Mouse (Mus musculus) embryonic facial prominence, embryonic 12.5 days (tissue): ENCODE data around the gene Gpc6. TPM values are rescaled to one million over a fixed set of nuclear protein-coding genes. Genes with fewer than 3 reads are reported as not detected.

Source experiments
- ATAC-seq: fragments of 200-750 bp; cut with Nextera tagmentation; 2 replicates; pipeline ENCODE4 v1.8.0; 2017; ENCODE audit not compliant: insufficient number of reproducible peaks, insufficient read depth, low FRiP score, low TSS enrichment
- H3K27ac ChIP-seq: fragments of 300-500 bp; sonication (generic); 2 replicates; pipeline ENCODE4 v1.5.1; 2016; ENCODE audit warnings: mild to moderate bottlenecking
- H3K27me3 ChIP-seq: fragments of 300-500 bp; sonication (generic); 2 replicates; pipeline ENCODE4 v1.6.1; 2016; ENCODE audit warnings: mild to moderate bottlenecking, moderate library complexity
- H3K36me3 ChIP-seq: fragments of 300-500 bp; sonication (generic); 2 replicates; pipeline ENCODE4 v1.6.1; 2016; ENCODE audit warnings: mild to moderate bottlenecking
- H3K4me1 ChIP-seq: fragments of 300-500 bp; sonication (generic); 2 replicates; pipeline ENCODE4 v1.6.1; 2016
- H3K4me2 ChIP-seq: fragments of 300-500 bp; sonication (generic); replicated peaks from 2 replicates; pipeline ENCODE4 v1.6.1; 2016; ENCODE audit warnings: mild to moderate bottlenecking, moderate library complexity
- H3K4me3 ChIP-seq: fragments of 300-500 bp; sonication (generic); 2 replicates; pipeline ENCODE4 v1.5.1; 2016; ENCODE audit warnings: mild to moderate bottlenecking
- H3K9ac ChIP-seq: fragments of 300-500 bp; sonication (generic); 2 replicates; pipeline ENCODE4 v1.6.1; 2016; ENCODE audit warnings: mild to moderate bottlenecking, moderate library complexity
- H3K9me3 ChIP-seq: fragments of 300-500 bp; sonication (generic); 2 replicates; pipeline ENCODE4 v1.6.1; 2016; ENCODE audit warnings: mild to moderate bottlenecking, moderate library complexity
- WGBS: fragments of 180-500 bp; shearing (Covaris S2); methylation state at CpG from one replicate; pipeline ENCODE4 v1.1.7; 2016; 5-methylcytosine and 5-hydroxymethylcytosine counted together
- polyA plus RNA-seq: library from polyadenylated mRNA; unstranded; fragments of >200 nt; fragmentation: Nextera tagmentation; extraction: Ambion mirVana; gene quantifications from 2 replicates; pipeline ENCODE4 v1.2.1, GENCODE M21; 2016

Gene Gpc6
- polyA plus RNA-seq, 1 experiment from 2014 or later = 76.9 TPM

DNA sequence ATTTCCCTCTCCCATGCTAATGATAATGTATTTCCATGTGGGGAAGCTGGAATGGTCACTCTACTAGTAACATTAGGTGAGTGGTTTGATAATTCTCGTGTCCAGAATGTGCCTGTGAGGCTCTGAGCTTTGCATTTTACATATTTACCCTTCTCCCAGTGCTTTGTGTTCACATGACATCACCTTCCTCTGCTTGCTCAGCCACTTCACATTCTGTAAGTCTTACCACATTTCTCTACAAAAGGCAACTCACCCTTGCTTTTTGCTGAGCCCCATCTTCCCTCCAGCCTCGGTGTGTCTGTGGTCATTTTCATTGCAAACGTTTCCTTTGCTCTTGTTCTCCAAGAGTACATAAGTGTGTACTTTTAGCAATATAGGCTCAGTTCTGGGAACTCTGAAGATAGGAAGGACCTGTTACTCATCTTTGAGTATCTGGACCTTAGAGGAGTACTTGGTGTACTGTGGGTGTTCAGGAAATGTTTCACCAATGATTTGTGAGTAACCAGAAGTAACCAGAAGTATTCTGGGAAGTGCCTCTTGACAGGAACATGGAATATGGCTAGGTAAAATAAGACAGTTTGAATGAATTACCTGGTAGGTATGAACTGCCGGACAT, 145.5 kb downstream of the Gpc6 start:
- Histone ChIP-seq H3K27me3 (no peaks in the 10 kb centered on the region), H3K9me3 (no peaks in the 10 kb centered on the region), H3K9ac (no peak overlapping the region), H3K4me3 (no peak overlapping the region), H3K36me3 (no peaks in the 10 kb centered on the region), H3K27ac (no peak overlapping the region), H3K4me2 (no peak overlapping the region), H3K4me1 (no peaks in the 10 kb centered on the region)
- 87% methylated on average over 4 of the region's 4 CpGs for WGBS
- ATAC-seq = no peak

DNA sequence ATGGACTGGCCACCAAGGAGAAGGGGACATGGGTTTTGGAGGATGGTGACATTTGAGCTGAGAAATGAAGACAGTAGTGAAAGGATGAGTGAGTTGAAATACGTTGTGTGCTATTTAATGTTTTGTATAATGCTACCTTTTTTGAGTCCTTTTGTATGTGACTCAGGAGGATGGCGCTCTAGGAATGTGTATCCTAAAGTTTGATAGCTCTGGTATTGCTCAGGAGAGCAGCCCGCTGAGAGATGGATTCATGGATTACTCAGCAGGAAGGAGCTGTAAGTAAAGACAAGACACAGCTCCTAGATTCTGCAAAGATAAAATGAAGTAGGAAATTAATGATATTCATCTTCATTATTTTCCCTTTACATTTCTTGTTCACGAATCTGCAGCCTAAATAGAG, 168.5 kb downstream of the Gpc6 start:
- no peaks in the 10 kb centered on the region for H3K4me1 ChIP-seq
- H3K9ac ChIP-seq = no peak overlapping the region
- no peak overlapping the region for H3K4me2 ChIP-seq
- H3K27me3 ChIP-seq = no peaks in the 10 kb centered on the region
- H3K9me3 ChIP-seq = no peaks in the 10 kb centered on the region
- no peak for ATAC-seq
- WGBS = 93% methylated on average over 4 of the region's 4 CpGs
- H3K4me3 ChIP-seq = no peak overlapping the region
- H3K36me3 ChIP-seq = no peaks in the 10 kb centered on the region
- H3K27ac ChIP-seq = no peak overlapping the region

DNA sequence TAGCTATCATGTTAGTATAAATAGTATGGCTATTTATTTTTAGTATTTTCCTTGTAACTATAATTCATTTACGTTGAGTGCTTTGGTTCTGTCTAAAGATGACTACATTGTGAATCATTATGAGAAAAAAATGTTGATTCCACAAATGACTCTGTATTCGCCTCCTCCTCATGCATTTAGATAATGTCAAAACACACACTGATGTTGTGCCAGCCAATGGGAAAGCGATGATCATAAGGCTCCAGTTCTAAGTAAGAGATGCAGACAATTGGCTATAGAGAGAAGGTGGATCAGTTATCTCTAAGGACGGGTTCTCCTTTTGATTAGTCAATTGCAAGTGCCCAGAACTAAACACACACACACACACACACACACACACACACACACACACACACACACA, 181.8 kb downstream of the Gpc6 start:
- Histone ChIP-seq H3K9me3 (no peaks in the 10 kb centered on the region), H3K9ac (no peak overlapping the region), H3K27ac (no peak overlapping the region), H3K4me3 (no peak overlapping the region), H3K27me3 (no peaks in the 10 kb centered on the region), H3K4me1 (no peaks in the 10 kb centered on the region), H3K4me2 (no peak overlapping the region), H3K36me3 (no peaks in the 10 kb centered on the region)
- 89% methylated on average over 4 of the region's 4 CpGs for WGBS
- no peak for ATAC-seq

DNA sequence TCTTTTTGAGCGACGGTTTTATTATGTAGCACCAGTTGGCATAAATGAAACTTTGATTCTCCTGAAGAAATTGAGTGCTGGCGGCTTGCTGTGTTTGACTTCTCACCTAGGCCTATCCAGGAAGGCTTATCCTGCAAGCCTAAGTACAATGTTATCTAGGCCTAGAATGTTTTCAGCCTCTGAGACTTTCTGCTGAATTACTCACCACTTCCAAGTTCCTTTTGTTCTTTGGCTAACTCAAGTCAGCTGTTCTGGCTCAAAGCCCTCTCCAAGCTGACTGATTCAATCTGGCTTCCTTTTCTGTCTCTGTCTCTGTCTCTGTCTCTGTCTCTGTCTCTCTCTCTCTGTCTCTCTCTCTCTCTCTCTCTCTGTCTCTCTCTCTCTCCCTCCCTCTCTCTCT, 188.0 kb downstream of the Gpc6 start:
- Histone ChIP-seq H3K4me3 (no peak overlapping the region), H3K27me3 (no peaks in the 10 kb centered on the region), H3K9ac (no peak overlapping the region), H3K9me3 (no peaks in the 10 kb centered on the region), H3K4me2 (no peak overlapping the region), H3K36me3 (no peaks in the 10 kb centered on the region), H3K4me1 (no peaks in the 10 kb centered on the region), H3K27ac (no peak overlapping the region)
- WGBS = 94% methylated on average over 3 of the region's 3 CpGs
- no peak for ATAC-seq

DNA sequence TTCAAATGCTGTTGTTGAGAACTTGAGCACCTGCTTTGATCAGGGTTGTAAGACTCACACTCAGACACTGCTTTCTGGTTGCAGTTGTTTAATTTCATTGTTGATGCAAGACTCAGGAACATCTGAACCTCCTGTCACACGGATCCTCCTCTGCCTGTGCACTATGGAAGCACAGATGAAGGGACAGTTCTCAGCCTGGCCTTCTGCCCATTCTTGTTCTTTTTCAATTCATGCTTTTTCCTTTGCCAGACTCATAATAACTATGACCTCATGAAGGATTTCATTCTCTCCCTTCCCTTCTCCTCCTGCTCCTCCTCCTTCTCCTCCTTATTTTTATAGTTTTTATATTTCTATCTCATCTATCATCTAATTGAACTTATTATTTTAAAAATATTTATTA, 196.9 kb downstream of the Gpc6 start:
- H3K36me3 ChIP-seq = no peaks in the 10 kb centered on the region
- no peak overlapping the region for H3K4me2 ChIP-seq
- H3K4me3 ChIP-seq = no peak overlapping the region
- H3K4me1 ChIP-seq = peaks cover 5% of the 10 kb centered on the region; the same call in 1 of the 2 replicates
- H3K27ac ChIP-seq = no peak overlapping the region
- ATAC-seq = no peak
- no peaks in the 10 kb centered on the region for H3K9me3 ChIP-seq
- H3K27me3 ChIP-seq = no peaks in the 10 kb centered on the region
- WGBS = 58% methylated on average over 1 of the region's 1 CpGs
- no peak overlapping the region for H3K9ac ChIP-seq

DNA sequence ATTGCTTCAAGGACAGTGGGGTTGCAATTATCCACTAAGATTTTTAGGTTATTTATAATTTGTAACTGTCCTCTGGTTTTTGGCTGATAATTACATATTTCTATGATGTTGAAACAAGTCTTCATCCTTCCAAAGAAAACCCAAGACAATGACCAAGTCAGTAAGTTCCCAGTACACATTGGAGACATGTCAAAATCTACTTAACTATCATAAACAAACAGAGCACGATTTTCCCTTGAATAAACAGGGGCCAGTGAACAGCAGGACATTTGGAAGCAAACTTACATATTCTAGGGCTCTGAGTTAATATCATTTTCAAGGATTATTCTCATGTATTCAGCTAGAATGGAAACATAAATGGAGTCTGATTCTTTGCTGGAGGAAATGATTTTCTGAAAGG, 205.2 kb downstream of the Gpc6 start:
- Histone ChIP-seq H3K9ac (no peak overlapping the region), H3K36me3 (no peaks in the 10 kb centered on the region), H3K27ac (no peak overlapping the region), H3K4me1 (no peaks in the 10 kb centered on the region), H3K4me3 (no peak overlapping the region), H3K27me3 (no peaks in the 10 kb centered on the region), H3K9me3 (no peaks in the 10 kb centered on the region), H3K4me2 (no peak overlapping the region)
- no peak for ATAC-seq
- 78% methylated on average over 1 of the region's 1 CpGs for WGBS

DNA sequence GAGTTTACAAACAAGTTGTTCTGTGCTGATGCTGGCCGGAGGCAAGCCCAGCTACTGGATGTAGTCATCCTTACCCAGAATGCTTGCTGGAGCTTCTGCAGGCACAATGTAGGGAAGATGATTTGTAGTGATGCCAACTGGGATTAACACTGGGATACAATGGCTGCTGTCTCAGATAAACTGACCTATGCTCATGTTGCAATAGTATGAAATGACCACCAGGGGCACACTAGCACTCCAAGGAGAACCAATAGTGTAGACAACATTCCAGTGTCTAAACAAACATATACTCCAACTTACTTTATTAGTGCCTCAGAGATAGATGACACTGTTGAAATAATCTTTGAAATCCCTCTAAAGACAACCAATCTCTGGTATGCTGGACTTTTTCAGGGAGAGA, 206.2 kb downstream of the Gpc6 start:
- Histone ChIP-seq H3K4me2 (no peak overlapping the region), H3K9me3 (no peaks in the 10 kb centered on the region), H3K36me3 (no peaks in the 10 kb centered on the region), H3K4me3 (no peak overlapping the region), H3K27ac (no peak overlapping the region), H3K27me3 (no peaks in the 10 kb centered on the region), H3K4me1 (no peaks in the 10 kb centered on the region), H3K9ac (no peak overlapping the region)
- ATAC-seq = no peak
- WGBS = 86% methylated on average over 1 of the region's 1 CpGs

DNA sequence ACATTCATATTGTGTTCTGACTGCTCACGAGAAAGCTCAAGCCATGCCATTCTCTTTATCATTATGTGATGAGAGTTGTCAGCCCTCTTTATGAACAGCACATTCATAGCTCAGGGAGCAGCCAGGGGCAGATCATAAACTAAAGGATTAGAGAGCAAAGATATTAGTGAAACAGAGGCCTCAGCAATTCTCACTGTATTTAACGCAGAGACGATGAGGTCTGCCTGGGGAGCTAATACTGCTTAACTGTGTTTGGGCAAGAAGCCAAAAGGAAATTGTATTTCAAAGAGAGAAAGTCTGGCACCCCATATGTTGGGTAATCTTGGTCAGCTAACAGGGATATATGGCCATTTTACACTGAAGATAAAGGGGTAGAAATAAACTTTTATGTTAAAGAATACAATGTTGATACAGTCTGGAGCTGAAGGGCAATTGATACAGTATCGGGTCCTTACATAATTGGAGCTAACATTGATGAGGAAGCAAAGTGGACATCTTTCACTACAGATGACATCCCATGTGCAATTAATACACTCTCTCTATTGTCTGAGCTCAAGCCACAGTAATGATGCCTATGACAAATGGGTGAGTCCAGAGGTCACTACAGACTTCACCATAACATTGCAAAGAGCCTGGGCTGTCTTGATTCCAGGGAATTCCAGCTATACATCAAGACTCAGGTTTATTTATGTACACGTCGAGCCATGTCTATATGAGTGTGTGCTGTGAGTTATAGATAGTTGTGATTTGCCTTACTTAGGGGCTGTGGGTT, 216.1 kb downstream of the Gpc6 start:
- Histone ChIP-seq H3K9ac (no peak overlapping the region), H3K4me3 (no peak overlapping the region), H3K27me3 (no peaks in the 10 kb centered on the region), H3K4me2 (no peak overlapping the region), H3K36me3 (no peaks in the 10 kb centered on the region), H3K27ac (no peak overlapping the region), H3K4me1 (peaks cover 8% of the 10 kb centered on the region), H3K9me3 (no peaks in the 10 kb centered on the region)
- ATAC-seq = no peak
- WGBS = 68% methylated on average over 6 of the region's 6 CpGs

DNA sequence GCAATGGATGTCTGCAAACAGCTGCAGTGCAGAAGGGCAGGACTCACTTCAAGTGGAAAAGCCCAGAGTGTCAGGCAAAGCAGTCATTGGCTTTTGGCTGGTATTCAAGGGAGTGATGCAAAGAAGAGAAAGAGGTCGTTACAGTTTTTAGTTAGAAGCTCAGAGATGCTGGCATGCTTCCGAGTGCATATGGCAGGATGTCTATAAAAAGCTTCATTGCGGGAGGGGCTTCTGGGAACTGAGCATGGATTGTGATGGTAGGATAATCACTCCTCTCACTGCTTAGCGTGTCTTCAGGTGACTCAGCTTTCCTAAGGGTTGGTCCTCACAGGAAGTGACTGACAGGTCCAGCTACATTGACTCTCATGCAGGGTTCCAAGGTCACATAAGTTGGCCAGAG, 221.0 kb downstream of the Gpc6 start:
- WGBS = 72% methylated on average over 4 of the region's 4 CpGs
- ATAC-seq = no peak
- H3K4me3 ChIP-seq = no peak overlapping the region
- H3K4me1 ChIP-seq = peaks cover 4% of the 10 kb centered on the region; the same call in 1 of the 2 replicates
- H3K9me3 ChIP-seq = no peaks in the 10 kb centered on the region
- no peak overlapping the region for H3K27ac ChIP-seq
- no peaks in the 10 kb centered on the region for H3K36me3 ChIP-seq
- H3K27me3 ChIP-seq = no peaks in the 10 kb centered on the region
- H3K9ac ChIP-seq = no peak overlapping the region
- no peak overlapping the region for H3K4me2 ChIP-seq

DNA sequence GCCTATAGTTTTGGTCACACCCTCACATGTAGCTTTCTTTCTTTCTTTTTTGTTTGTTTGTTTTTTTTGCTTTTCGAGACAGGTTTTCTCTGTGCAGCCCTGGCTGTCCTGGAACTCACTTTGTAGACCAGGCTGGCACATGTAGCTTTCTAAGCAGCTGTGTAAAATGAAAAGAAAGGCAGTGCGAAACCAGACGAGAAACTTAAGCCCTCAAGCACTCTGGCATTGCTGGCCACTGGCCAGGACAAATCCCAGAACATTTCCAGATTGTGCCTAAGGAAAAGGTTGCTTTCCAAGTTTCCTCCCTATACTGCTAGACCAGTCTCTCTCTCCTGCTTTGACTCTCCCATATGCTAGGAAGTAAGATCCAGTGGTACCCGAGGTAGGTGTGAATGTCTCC, 221.6 kb downstream of the Gpc6 start:
- H3K36me3 ChIP-seq = no peaks in the 10 kb centered on the region
- no peak overlapping the region for H3K4me3 ChIP-seq
- H3K27me3 ChIP-seq = no peaks in the 10 kb centered on the region
- peaks cover 4% of the 10 kb centered on the region; the same call in 1 of the 2 replicates for H3K4me1 ChIP-seq
- WGBS = 54% methylated on average over 4 of the region's 4 CpGs
- no peak for ATAC-seq
- no peak overlapping the region for H3K4me2 ChIP-seq
- no peak overlapping the region for H3K27ac ChIP-seq
- no peaks in the 10 kb centered on the region for H3K9me3 ChIP-seq
- no peak overlapping the region for H3K9ac ChIP-seq

DNA sequence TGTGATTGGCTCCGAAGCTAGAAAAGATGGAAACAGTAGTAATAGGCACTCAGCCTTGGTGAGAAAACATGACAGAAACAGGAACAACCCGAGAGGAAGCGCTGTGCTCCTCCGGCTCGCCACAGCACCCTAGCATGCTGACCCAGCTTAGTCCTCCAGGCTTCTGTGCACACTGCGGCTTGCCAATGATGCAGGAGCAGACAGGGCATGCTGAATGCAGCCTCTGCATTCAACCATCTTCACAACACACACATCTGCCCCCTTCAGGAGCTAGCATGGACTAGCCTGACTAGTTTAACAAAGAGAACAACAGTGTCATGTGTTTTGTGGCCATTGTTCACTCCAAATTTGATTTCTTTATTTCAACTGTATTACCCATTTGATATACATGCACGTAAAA, 226.5 kb downstream of the Gpc6 start:
- no peaks in the 10 kb centered on the region for H3K4me1 ChIP-seq
- ATAC-seq = no peak
- no peaks in the 10 kb centered on the region for H3K27me3 ChIP-seq
- H3K9me3 ChIP-seq = no peaks in the 10 kb centered on the region
- no peak overlapping the region for H3K4me2 ChIP-seq
- no peak overlapping the region for H3K27ac ChIP-seq
- no peak overlapping the region for H3K9ac ChIP-seq
- H3K4me3 ChIP-seq = no peak overlapping the region
- no peaks in the 10 kb centered on the region for H3K36me3 ChIP-seq
- 90% methylated on average over 7 of the region's 7 CpGs for WGBS

DNA sequence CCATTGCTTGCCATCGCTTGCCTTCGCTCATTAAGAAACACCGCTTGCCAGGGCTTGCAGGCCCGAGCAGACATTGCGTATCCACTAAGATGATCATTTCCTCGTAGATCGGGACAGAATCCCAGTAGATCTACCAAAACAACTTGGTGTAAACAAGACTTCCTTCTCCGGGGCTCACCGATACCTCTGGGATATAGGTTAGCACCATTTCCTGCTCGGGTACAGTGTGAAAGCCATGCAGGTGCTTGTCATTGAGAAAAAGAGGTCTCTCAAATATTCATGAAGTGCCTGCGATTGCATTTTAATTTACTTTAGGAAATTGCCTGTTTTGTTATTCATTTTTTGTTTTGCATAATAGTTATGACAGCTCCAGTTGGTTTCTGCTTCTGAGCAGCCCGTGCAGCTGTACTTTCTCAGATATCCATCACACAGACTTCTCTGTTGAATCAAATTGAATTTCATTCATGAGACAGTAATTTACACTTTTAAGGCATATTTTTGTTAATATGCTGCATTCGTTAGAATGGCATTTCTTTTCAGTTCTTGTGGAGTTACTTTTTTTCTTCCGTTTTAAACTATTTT, 230.9 kb downstream of the Gpc6 start:
- 91% methylated on average over 14 of the region's 14 CpGs for WGBS
- no peak overlapping the region for H3K4me3 ChIP-seq
- H3K27ac ChIP-seq = no peak overlapping the region
- no peak overlapping the region for H3K4me2 ChIP-seq
- no peaks in the 10 kb centered on the region for H3K36me3 ChIP-seq
- no peak for ATAC-seq
- no peak overlapping the region for H3K9ac ChIP-seq
- H3K27me3 ChIP-seq = no peaks in the 10 kb centered on the region
- no peaks in the 10 kb centered on the region for H3K4me1 ChIP-seq
- no peaks in the 10 kb centered on the region for H3K9me3 ChIP-seq
